Mouse (Mus musculus): ENCODE results near the gene Gbx1. TPM values are rescaled to one million over a fixed set of nuclear protein-coding genes. Genes with fewer than 3 reads are reported as not detected.
A peak's percentile ranks its signal among the peaks of the same experiment; 100 is the strongest.

Gene Gbx1
- polyA plus RNA-seq, 1 experiment from 2014 or later: 0.12 TPM

- Histone ChIP-seq H3K27me3 (ENCODE audit: control insufficient read depth, insufficient read depth, low read length) (no peaks in the 10 kb centered on the region), H3K36me3 (ENCODE audit: control insufficient read depth, insufficient read depth, low read length) (no peaks in the 10 kb centered on the region), H3K27ac (replicated peaks; ENCODE audit: low read depth, low read length) (no peak overlapping the region), H3K9ac (replicated peaks; ENCODE audit: low read length) (no peak overlapping the region), H3K4me3 (replicated peaks; ENCODE audit: low read depth, low read length) (no peak overlapping the region), H3K4me2 (ENCODE audit: low read length) (no peak overlapping the region), H3K9me3 (ENCODE audit: control insufficient read depth, low read length) (no peaks in the 10 kb centered on the region), H3K4me1 (ENCODE audit: control insufficient read depth, insufficient read depth, low read length) (0 out of 2 replicates have a peak, but pooled peaks cover 2% of the 10 kb centered on the region)
- WGBS: 78% methylated on average over 7 of the region's 7 CpGs
- no peak for DNase-seq
- ATAC-seq (ENCODE audit: low FRiP score, low TSS enrichment): no peak
Observed at GRCm38 (mm10) chr5:24542643-24543042, 15.6 kb upstream of the Gbx1 start.

GRCm38 (mm10) chr5:24541144-24541569, 14.2 kb upstream of the Gbx1 start:
- H3K4me3 ChIP-seq (replicated peaks; ENCODE audit: low read depth, low read length): no peak overlapping the region
- ATAC-seq (ENCODE audit: low FRiP score, low TSS enrichment): no peak
- H3K27ac ChIP-seq (replicated peaks; ENCODE audit: low read depth, low read length): no peak overlapping the region
- no peak for DNase-seq
- H3K4me2 ChIP-seq (ENCODE audit: low read length): no peak overlapping the region
- H3K36me3 ChIP-seq (ENCODE audit: control insufficient read depth, insufficient read depth, low read length): no peaks in the 10 kb centered on the region
- H3K9ac ChIP-seq (replicated peaks; ENCODE audit: low read length): no peak overlapping the region
- whole genome bisulfite sequencing: 44% methylated on average over 6 of the region's 6 CpGs
- no peaks in the 10 kb centered on the region for H3K9me3 ChIP-seq (ENCODE audit: control insufficient read depth, low read length)
- H3K4me1 ChIP-seq (ENCODE audit: control insufficient read depth, insufficient read depth, low read length): 0 out of 2 replicates have a peak, but pooled peaks cover 2% of the 10 kb centered on the region
- H3K27me3 ChIP-seq (ENCODE audit: control insufficient read depth, insufficient read depth, low read length): no peaks in the 10 kb centered on the region

DNA sequence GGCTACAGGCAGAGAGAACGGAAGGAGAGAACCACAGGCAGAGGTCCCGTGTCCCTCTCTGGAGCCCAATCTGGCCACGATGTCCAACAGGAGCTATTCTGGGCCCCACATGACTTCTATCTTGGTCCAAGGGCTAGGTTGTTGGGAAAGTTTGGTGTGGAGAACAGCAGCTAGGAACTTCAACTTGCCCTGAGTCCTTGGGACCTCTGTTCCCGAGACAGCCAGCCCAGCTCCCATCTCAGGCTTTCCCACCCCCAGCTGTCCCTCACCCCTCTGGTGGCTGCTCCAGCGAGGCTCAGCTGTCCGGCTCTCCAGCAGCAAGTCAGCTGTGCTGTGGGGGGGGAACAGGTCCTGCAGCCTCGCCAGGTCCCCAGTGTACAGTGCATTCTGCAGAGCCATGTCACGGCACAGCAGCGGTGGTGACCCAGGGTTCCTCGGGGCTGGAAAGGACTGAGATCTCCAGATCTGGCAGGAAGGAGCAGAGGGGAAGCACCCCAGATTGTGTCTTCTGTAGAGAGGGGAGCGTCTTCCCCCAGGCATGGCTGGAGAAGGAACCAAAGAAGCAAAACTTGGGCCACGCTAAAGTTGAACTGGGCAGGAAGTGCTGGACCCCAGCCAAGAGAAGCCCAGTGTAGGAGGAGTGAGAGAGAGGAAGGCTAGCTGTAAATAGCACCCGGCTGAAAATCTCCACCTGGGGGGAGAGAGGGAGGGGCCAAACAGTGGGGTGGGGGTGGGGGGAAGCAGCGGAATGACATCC, 13.6 kb upstream of the Gbx1 start, which contains the start of gene Asb10:
Asb10 (minus strand) TSS at position 592 of the 757 bp plus-strand sequence.
- Histone ChIP-seq H3K4me3 (replicated peaks; ENCODE audit: low read depth, low read length) (no peak within 1 kb of the TSS), H3K9me3 (ENCODE audit: control insufficient read depth, low read length) (no peaks in the 10 kb centered on the region), H3K27ac (replicated peaks; ENCODE audit: low read depth, low read length) (no peak within 1 kb of the TSS), H3K27me3 (ENCODE audit: control insufficient read depth, insufficient read depth, low read length) (no peaks in the 10 kb centered on the region), H3K9ac (replicated peaks; ENCODE audit: low read length) (no peak within 1 kb of the TSS), H3K36me3 (ENCODE audit: control insufficient read depth, insufficient read depth, low read length) (no peaks in the 10 kb centered on the region), H3K4me2 (ENCODE audit: low read length) (no peak within 1 kb of the TSS), H3K4me1 (ENCODE audit: control insufficient read depth, insufficient read depth, low read length) (0 out of 2 replicates have a peak, but pooled peaks cover 2% of the 10 kb centered on the region)
- ATAC-seq (ENCODE audit: low FRiP score, low TSS enrichment): no peak
- WGBS: 49% methylated on average over 14 of the region's 14 CpGs
- DNase-seq: peak; percentile 12

- Histone ChIP-seq H3K4me3 (replicated peaks; ENCODE audit: low read depth, low read length) (no peak overlapping the region), H3K9me3 (ENCODE audit: control insufficient read depth, low read length) (no peaks in the 10 kb centered on the region), H3K4me2 (ENCODE audit: low read length) (no peak overlapping the region), H3K9ac (replicated peaks; ENCODE audit: low read length) (no peak overlapping the region), H3K27me3 (ENCODE audit: control insufficient read depth, insufficient read depth, low read length) (no peaks in the 10 kb centered on the region), H3K4me1 (ENCODE audit: control insufficient read depth, insufficient read depth, low read length) (0 out of 2 replicates have a peak, but pooled peaks cover 2% of the 10 kb centered on the region), H3K36me3 (ENCODE audit: control insufficient read depth, insufficient read depth, low read length) (no peaks in the 10 kb centered on the region), H3K27ac (replicated peaks; ENCODE audit: low read depth, low read length) (no peak overlapping the region)
- WGBS: 82% methylated on average over 22 of the region's 22 CpGs
- no peak for DNase-seq
- no peak for ATAC-seq (ENCODE audit: low FRiP score, low TSS enrichment)
Observed at GRCm38 (mm10) chr5:24539571-24540296, 12.7 kb upstream of the Gbx1 start.

DNA sequence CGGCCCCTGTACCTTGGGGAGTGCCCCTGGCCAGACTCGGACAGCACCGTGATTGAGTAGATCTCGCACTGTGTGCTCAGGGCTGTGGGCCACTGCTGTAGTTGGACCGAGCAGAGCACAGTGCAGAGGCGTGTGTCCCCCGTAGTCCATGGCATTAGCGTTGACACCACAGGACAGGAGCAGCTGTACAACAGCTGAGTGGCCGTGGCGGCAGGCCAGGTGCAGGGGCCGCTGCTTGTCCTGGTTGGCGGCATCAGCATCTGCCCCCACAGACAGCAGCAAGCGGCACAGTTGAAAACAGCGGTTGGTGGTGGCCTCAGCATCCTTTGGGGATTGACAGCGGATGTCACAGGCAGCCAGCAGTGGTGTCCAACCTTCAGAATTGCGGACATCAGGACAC, 10.6 kb upstream of the Gbx1 start:
- Histone ChIP-seq H3K4me2 (ENCODE audit: low read length) (no peak overlapping the region), H3K36me3 (ENCODE audit: control insufficient read depth, insufficient read depth, low read length) (no peaks in the 10 kb centered on the region), H3K9ac (replicated peaks; ENCODE audit: low read length) (no peak overlapping the region), H3K4me1 (ENCODE audit: control insufficient read depth, insufficient read depth, low read length) (0 out of 2 replicates have a peak, but pooled peaks cover 2% of the 10 kb centered on the region), H3K27me3 (ENCODE audit: control insufficient read depth, insufficient read depth, low read length) (no peaks in the 10 kb centered on the region), H3K4me3 (replicated peaks; ENCODE audit: low read depth, low read length) (no peak overlapping the region), H3K9me3 (ENCODE audit: control insufficient read depth, low read length) (no peaks in the 10 kb centered on the region), H3K27ac (replicated peaks; ENCODE audit: low read depth, low read length) (no peak overlapping the region)
- DNase-seq (no peak), ATAC-seq (ENCODE audit: low FRiP score, low TSS enrichment) (no peak)
- 70% methylated on average over 16 of the region's 16 CpGs for WGBS

- Histone ChIP-seq H3K36me3 (ENCODE audit: control insufficient read depth, insufficient read depth, low read length) (no peaks in the 10 kb centered on the region), H3K4me3 (replicated peaks; ENCODE audit: low read depth, low read length) (no peak overlapping the region), H3K9me3 (ENCODE audit: control insufficient read depth, low read length) (no peaks in the 10 kb centered on the region), H3K27ac (replicated peaks; ENCODE audit: low read depth, low read length) (no peak overlapping the region), H3K9ac (replicated peaks; ENCODE audit: low read length) (no peak overlapping the region), H3K4me1 (ENCODE audit: control insufficient read depth, insufficient read depth, low read length) (0 out of 2 replicates have a peak, but pooled peaks cover 2% of the 10 kb centered on the region), H3K27me3 (ENCODE audit: control insufficient read depth, insufficient read depth, low read length) (no peaks in the 10 kb centered on the region), H3K4me2 (ENCODE audit: low read length) (no peak overlapping the region)
- WGBS: 80% methylated on average over 5 of the region's 5 CpGs
- ATAC-seq (ENCODE audit: low FRiP score, low TSS enrichment) (no peak), DNase-seq (no peak)
Observed at GRCm38 (mm10) chr5:24536511-24536910, 9.5 kb upstream of the Gbx1 start.

DNA sequence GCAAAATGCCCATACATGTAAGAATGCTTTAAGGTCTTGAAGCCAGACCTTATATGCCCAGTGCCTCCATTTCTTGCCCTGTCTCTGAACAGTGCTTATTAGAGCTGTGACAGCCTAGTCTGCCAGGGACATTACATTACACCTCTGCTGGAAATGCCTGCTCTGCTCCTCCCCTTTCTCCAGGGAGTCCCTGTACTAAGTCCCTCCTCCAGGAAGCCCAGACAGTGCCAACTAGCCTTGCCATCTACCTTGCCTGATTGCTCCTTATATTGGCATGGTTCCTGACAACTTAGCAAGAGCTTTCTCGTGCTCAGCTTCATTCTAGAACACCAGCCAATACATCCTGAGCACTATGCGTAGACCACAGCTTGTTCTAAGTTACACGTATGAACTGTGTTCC, 8.7 kb upstream of the Gbx1 start:
- Histone ChIP-seq H3K4me3 (replicated peaks; ENCODE audit: low read depth, low read length) (no peak overlapping the region), H3K4me1 (ENCODE audit: control insufficient read depth, insufficient read depth, low read length) (0 out of 2 replicates have a peak, but pooled peaks cover 2% of the 10 kb centered on the region)

GRCm38 (mm10) chr5:24534292-24534691, 7.3 kb upstream of the Gbx1 start:
- H3K9ac ChIP-seq (replicated peaks; ENCODE audit: low read length): no peak overlapping the region
- ATAC-seq (ENCODE audit: low FRiP score, low TSS enrichment) (no peak), DNase-seq (no peak)
- no peaks in the 10 kb centered on the region for H3K36me3 ChIP-seq (ENCODE audit: control insufficient read depth, insufficient read depth, low read length)
- H3K27me3 ChIP-seq (ENCODE audit: control insufficient read depth, insufficient read depth, low read length): peaks cover 2% of the 10 kb centered on the region; the same call in 1 of the 2 replicates
- WGBS: 54% methylated on average over 5 of the region's 5 CpGs
- no peaks in the 10 kb centered on the region for H3K9me3 ChIP-seq (ENCODE audit: control insufficient read depth, low read length)
- H3K27ac ChIP-seq (replicated peaks; ENCODE audit: low read depth, low read length): no peak overlapping the region
- no peak overlapping the region for H3K4me2 ChIP-seq (ENCODE audit: low read length)
- H3K4me3 ChIP-seq (replicated peaks; ENCODE audit: low read depth, low read length): no peak overlapping the region
- H3K4me1 ChIP-seq (ENCODE audit: control insufficient read depth, insufficient read depth, low read length): no peaks in the 10 kb centered on the region

More for the DNA sequence above, 8.7 kb upstream of the Gbx1 start:
- Histone ChIP-seq H3K9me3 (ENCODE audit: control insufficient read depth, low read length) (no peaks in the 10 kb centered on the region), H3K9ac (replicated peaks; ENCODE audit: low read length) (no peak overlapping the region), H3K36me3 (ENCODE audit: control insufficient read depth, insufficient read depth, low read length) (no peaks in the 10 kb centered on the region), H3K27ac (replicated peaks; ENCODE audit: low read depth, low read length) (no peak overlapping the region), H3K27me3 (ENCODE audit: control insufficient read depth, insufficient read depth, low read length) (no peaks in the 10 kb centered on the region), H3K4me2 (ENCODE audit: low read length) (no peak overlapping the region)
- WGBS: 80% methylated on average over 3 of the region's 3 CpGs
- ATAC-seq (ENCODE audit: low FRiP score, low TSS enrichment) (no peak), DNase-seq (no peak)

Data from midbrain, embryonic 14.5 days (tissue).